Mouse (Mus musculus): Measurements from ENCODE around the gene 2610044O15Rik8.
A peak's percentile ranks its signal among the peaks of the same experiment; 100 is the strongest.

Gene 2610044O15Rik8

GRCm38 (mm10) chr8:129234027-129234733 lies at the start of gene 2610044O15Rik8:
Gene 2610044O15Rik8, minus strand, starts transcription at chr8:129234406.
- DNase-seq, result peak; percentile 72

GRCm38 (mm10) chr8:129265918-129266317 lies 31.7 kb upstream of the 2610044O15Rik8 start:
- no peak for DNase-seq

- DNase-seq, result no peak
These were observed 30.1 kb upstream of the 2610044O15Rik8 start for GRCm38 (mm10) chr8:129264296-129264695.

GRCm38 (mm10) chr8:129263211-129263927 lies 29.2 kb upstream of the 2610044O15Rik8 start:
- peak; percentile 71 for DNase-seq

GRCm38 (mm10) chr8:129233664-129234026 lies 561 bp downstream of the 2610044O15Rik8 start:
- DNase-seq, result no peak
